Comparison of ENCODE assay signal across 8 mouse cellular contexts in genomic region chr1:119648205-119649111, GRCm38 (mm10). TPM values are rescaled to one million over a fixed set of nuclear protein-coding genes. Genes with fewer than 3 reads are reported as not detected.
DNase-seq lines count a peak whose midpoint lies in the region; ATAC-seq and TF ChIP-seq lines count a peak whose summit lies in the region.

Gene Epb41l5 (minus strand): TSS chr1:119649000.

- no peaks in the 10 kb centered on the region for H3K36me3 ChIP-seq in embryonic facial prominence, embryonic 13.5 days
- no peaks in the 10 kb centered on the region for H3K36me3 ChIP-seq in heart, adult 2 months (ENCODE audit: control insufficient read depth, insufficient read depth, low read length)
- H3K36me3 ChIP-seq in kidney, adult 2 months (ENCODE audit: control insufficient read depth, insufficient read depth, low read length): no peaks in the 10 kb centered on the region
- no peaks in the 10 kb centered on the region for H3K36me3 ChIP-seq in limb, embryonic 12.5 days
- no peaks in the 10 kb centered on the region for H3K36me3 ChIP-seq in midbrain, embryonic 14.5 days (ENCODE audit: control insufficient read depth, insufficient read depth, low read length)

- no peaks in the 10 kb centered on the region for H3K79me2 ChIP-seq in heart, adult 2 months (replicated peaks; ENCODE audit: control insufficient read depth, insufficient read depth, low read length)

- no peaks in the 10 kb centered on the region for H3K27me3 ChIP-seq in embryonic facial prominence, embryonic 13.5 days
- no peaks in the 10 kb centered on the region for H3K27me3 ChIP-seq in heart, adult 2 months (ENCODE audit: control insufficient read depth, insufficient read depth, low read length)
- H3K27me3 ChIP-seq in kidney, adult 2 months (replicated peaks; ENCODE audit: control insufficient read depth, insufficient read depth, low read length): no peaks in the 10 kb centered on the region
- no peaks in the 10 kb centered on the region for H3K27me3 ChIP-seq in limb, embryonic 12.5 days
- no peaks in the 10 kb centered on the region for H3K27me3 ChIP-seq in midbrain, embryonic 14.5 days (ENCODE audit: control insufficient read depth, insufficient read depth, low read length)

- H3K9ac ChIP-seq in embryonic facial prominence, embryonic 13.5 days: peak within 1 kb of the TSS; percentile 79
- H3K9ac ChIP-seq in heart, adult 2 months (ENCODE audit: low read depth, low read length): peak within 1 kb of the TSS; percentile 88
- peak within 1 kb of the TSS; percentile 56 for H3K9ac ChIP-seq in limb, embryonic 12.5 days (replicated peaks)
- peak within 1 kb of the TSS; percentile 68 for H3K9ac ChIP-seq in midbrain, embryonic 14.5 days (replicated peaks; ENCODE audit: low read length)

- peak within 1 kb of the TSS; percentile 82 for H3K4me2 ChIP-seq in embryonic facial prominence, embryonic 13.5 days
- H3K4me2 ChIP-seq in limb, embryonic 12.5 days: peak within 1 kb of the TSS; percentile 81
- peak within 1 kb of the TSS; percentile 74 for H3K4me2 ChIP-seq in midbrain, embryonic 14.5 days (ENCODE audit: low read length)

- DNase-seq in 416B (ENCODE audit: low read depth): peak; percentile 80
- peak; percentile 49 to 74 for DNase-seq in adrenal gland, postnatal 4 days (ENCODE audit: low spot score in 2 of 2)
- DNase-seq in heart, adult 2 months: peak; percentile 86 to 91
- DNase-seq in kidney, adult 2 months: peak; percentile 92
- DNase-seq in midbrain, embryonic 14.5 days: peak; percentile 94
- DNase-seq in spleen, adult 18-20 months: peak; percentile 56 to 77

- H3K4me3 ChIP-seq in embryonic facial prominence, embryonic 13.5 days: peak within 1 kb of the TSS; percentile 85
- H3K4me3 ChIP-seq in heart, adult 2 months: peak within 1 kb of the TSS; percentile 72
- peak within 1 kb of the TSS; percentile 79 for H3K4me3 ChIP-seq in kidney, adult 2 months (ENCODE audit: insufficient read depth, low read depth, low read length)
- H3K4me3 ChIP-seq in limb, embryonic 12.5 days (replicated peaks): peak within 1 kb of the TSS; percentile 72
- H3K4me3 ChIP-seq in midbrain, embryonic 14.5 days (replicated peaks; ENCODE audit: low read depth, low read length): peak within 1 kb of the TSS; percentile 82

- H3K9me3 ChIP-seq in embryonic facial prominence, embryonic 13.5 days: no peaks in the 10 kb centered on the region
- H3K9me3 ChIP-seq in limb, embryonic 12.5 days: no peaks in the 10 kb centered on the region
- H3K9me3 ChIP-seq in midbrain, embryonic 14.5 days (ENCODE audit: control insufficient read depth, low read length): no peaks in the 10 kb centered on the region

- TF ChIP-seq CTCF in heart, adult 2 months (IDR thresholded peaks at IDR 0.05): no peak
- no peak for TF ChIP-seq CTCF in kidney, adult 2 months (conservative IDR thresholded peaks at IDR 0.05; ENCODE audit: insufficient read depth, insufficient read length, low read depth, low read length)

- peak; percentile 90 for ATAC-seq in embryonic facial prominence, embryonic 13.5 days (ENCODE audit: insufficient number of reproducible peaks, insufficient read depth, low FRiP score, low TSS enrichment, low read depth)
- peak; percentile 90 for ATAC-seq in limb, embryonic 12.5 days (ENCODE audit: insufficient number of reproducible peaks, insufficient read depth, low FRiP score, low TSS enrichment, low read depth)
- ATAC-seq in midbrain, embryonic 14.5 days (ENCODE audit: low FRiP score, low TSS enrichment): peak; percentile 96

- TF ChIP-seq EP300 in heart, adult 2 months (IDR thresholded peaks at IDR 0.05; ENCODE audit: insufficient read depth, low read depth, low read length): no peak

- TF ChIP-seq POLR2A in heart, adult 2 months (IDR thresholded peaks at IDR 0.05; ENCODE audit: insufficient read depth, low read depth, low read length): peak; percentile 28; the same call in 1 of the 2 replicates
- TF ChIP-seq POLR2A in kidney, adult 2 months (IDR thresholded peaks at IDR 0.05; ENCODE audit: low read depth, low read length): no peak

- intact Hi-C loops in heart, adult 2 months (cut with DNase I): no loop called here

- WGBS in embryonic facial prominence, embryonic 13.5 days: under 1% methylated on average over 68 of the region's 86 CpGs
- under 1% methylated on average over 85 of the region's 86 CpGs for WGBS in heart, adult 2 months
- under 1% methylated on average over 86 of the region's 86 CpGs for WGBS in kidney, adult 2 months
- under 1% methylated on average over 81 of the region's 86 CpGs for WGBS in limb, embryonic 12.5 days
- under 1% methylated on average over 86 of the region's 86 CpGs for WGBS in midbrain, embryonic 14.5 days

- no peaks in the 10 kb centered on the region for H3K4me1 ChIP-seq in embryonic facial prominence, embryonic 13.5 days
- H3K4me1 ChIP-seq in heart, adult 2 months (ENCODE audit: control insufficient read depth, insufficient read depth, low read length): no peaks in the 10 kb centered on the region; the same call in 1 of the 2 replicates
- 0 out of 2 replicates have a peak, but pooled peaks cover 3% of the 10 kb centered on the region for H3K4me1 ChIP-seq in kidney, adult 2 months (ENCODE audit: control insufficient read depth, insufficient read depth, low read length)
- H3K4me1 ChIP-seq in limb, embryonic 12.5 days (replicated peaks): peaks cover under 1% of the 10 kb centered on the region; the same call in 1 of the 2 replicates
- H3K4me1 ChIP-seq in midbrain, embryonic 14.5 days (ENCODE audit: control insufficient read depth, insufficient read depth, low read length): no peaks in the 10 kb centered on the region; the same call in 1 of the 2 replicates

- H3K27ac ChIP-seq in embryonic facial prominence, embryonic 13.5 days: peak within 1 kb of the TSS; percentile 76
- H3K27ac ChIP-seq in heart, adult 2 months: peak within 1 kb of the TSS; percentile 51
- peak within 1 kb of the TSS; percentile 89 for H3K27ac ChIP-seq in kidney, adult 2 months (ENCODE audit: insufficient read depth, low read depth, low read length)
- peak within 1 kb of the TSS; percentile 58 for H3K27ac ChIP-seq in limb, embryonic 12.5 days
- peak within 1 kb of the TSS; percentile 79 for H3K27ac ChIP-seq in midbrain, embryonic 14.5 days (replicated peaks; ENCODE audit: low read depth, low read length)

RNA-seq across cellular contexts. Expression of gene Epb41l5, which starts in this region (rescaled TPM):
- total RNA-seq in adrenal gland, postnatal 4 days (2021): 10 to 100 TPM; 13.1 to 20.2 TPM
- 12.0 and 13.8 TPM in 2 replicates for polyA plus RNA-seq in embryonic facial prominence, embryonic 13.5 days (2015; fragmentation: Nextera tagmentation; extraction: Ambion mirVana)
- 1 to 10 TPM; 3.8 to 5.8 TPM for total RNA-seq in heart, adult 2 months (2021)
- 2.1 and 4.0 TPM in 2 replicates for polyA plus RNA-seq in heart, adult 2 months (2012; rRNA removed)
- 32.7 and 33.3 TPM in 2 replicates for polyA plus RNA-seq in kidney, adult 2 months (2012; rRNA removed)
- polyA plus RNA-seq in limb, embryonic 12.5 days (2016; fragmentation: Nextera tagmentation; extraction: Ambion mirVana): 12.4 and 15.4 TPM in 2 replicates
- 16.7 and 23.5 TPM in 2 replicates for polyA plus RNA-seq in midbrain, embryonic 14.5 days (2014; fragmentation: Nextera tagmentation; extraction: Ambion mirVana)

Comparison
In these comparisons a context has a peak if more than half of its experiments do, and no peak if none do; other contexts are left out.
1. Peak in every context shown above with its lines: DNase-seq, ATAC-seq, H3K4me3 ChIP-seq and H3K27ac ChIP-seq.